ENCODE assay signal across 14 mouse cellular contexts in the genomic region with DNA sequence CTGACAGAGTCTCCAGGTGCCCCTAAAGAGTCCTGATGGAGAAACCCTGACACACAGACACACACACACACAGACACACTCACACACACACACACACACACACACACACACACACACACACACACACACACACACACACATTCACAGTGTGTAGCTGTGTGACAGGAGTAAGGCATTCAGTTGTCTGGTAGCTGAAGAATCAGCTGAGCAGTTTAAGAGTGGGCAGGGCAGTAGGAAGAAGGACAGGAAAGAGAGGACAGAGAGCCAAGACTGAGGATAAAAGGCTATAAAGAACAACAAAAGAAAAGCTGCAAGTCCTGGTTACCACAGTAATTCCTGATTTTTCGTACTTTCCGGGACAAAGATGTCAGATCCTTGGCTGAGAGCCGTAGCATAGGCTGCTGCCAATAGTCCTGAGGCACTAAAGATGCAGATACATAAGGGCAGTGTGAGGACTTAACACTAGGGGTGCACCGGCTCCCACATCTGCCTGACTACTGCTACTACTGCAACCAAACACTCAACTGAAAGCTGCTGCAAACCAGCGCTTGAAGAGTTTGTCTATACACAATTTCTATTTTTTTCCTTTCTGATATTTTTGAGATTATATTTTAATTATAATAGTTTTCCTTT.
DNase-seq lines count a peak whose midpoint lies in the region; ATAC-seq and TF ChIP-seq lines count a peak whose summit lies in the region.
"Had no signal": no experiment of that assay in that cellular context is flagged by ENCODE, and none has a peak within 500 bp of the region (broad histone marks: within the 10 kb centered on the region; RNA-seq: fewer than 3 reads in every experiment).

No protein-coding gene starts in this region.

- no peak overlapping the region for H3K27ac ChIP-seq in hindbrain, postnatal 0 days
- no peak overlapping the region for H3K27ac ChIP-seq in hindbrain, embryonic 12.5 days
- no peak overlapping the region for H3K27ac ChIP-seq in lung, embryonic 14.5 days (ENCODE audit: low read depth)
- H3K27ac ChIP-seq: forebrain, embryonic 10.5 days; liver, embryonic 13.5 days had no signal

- WGBS in hindbrain, postnatal 0 days, result 54% methylated on average over 5 of the region's 5 CpGs
- WGBS in hindbrain, embryonic 12.5 days, result 73% methylated on average over 5 of the region's 5 CpGs
- 73% methylated on average over 5 of the region's 5 CpGs for WGBS in lung, embryonic 14.5 days

- H3K36me3 ChIP-seq in hindbrain, postnatal 0 days (ENCODE audit: insufficient read depth, low read length), result no peaks in the 10 kb centered on the region
- H3K36me3 ChIP-seq in hindbrain, embryonic 12.5 days, result no peaks in the 10 kb centered on the region
- no peaks in the 10 kb centered on the region for H3K36me3 ChIP-seq in lung, embryonic 14.5 days (ENCODE audit: insufficient read depth)
- H3K36me3 ChIP-seq: forebrain, embryonic 10.5 days; liver, embryonic 13.5 days had no signal

- H3K27me3 ChIP-seq in hindbrain, postnatal 0 days (ENCODE audit: insufficient read depth, low read length), result no peaks in the 10 kb centered on the region
- H3K27me3 ChIP-seq in hindbrain, embryonic 12.5 days, result no peaks in the 10 kb centered on the region
- no peaks in the 10 kb centered on the region for H3K27me3 ChIP-seq in lung, embryonic 14.5 days (ENCODE audit: insufficient read depth, low read length)
- H3K27me3 ChIP-seq: liver, embryonic 13.5 days had no signal

- peak; percentile 83 for ATAC-seq in hindbrain, postnatal 0 days
- no peak for ATAC-seq in hindbrain, embryonic 12.5 days (ENCODE audit: low FRiP score)
- no peak for ATAC-seq in lung, embryonic 14.5 days (ENCODE audit: insufficient read depth)
- no peak for ATAC-seq in erythroblast, adult 5-6 weeks (replicated peaks; ENCODE audit: low FRiP score, poor library complexity, severe bottlenecking)
- ATAC-seq: intestine, embryonic 16.5 days; Patski had no signal

- peak; percentile 35 for DNase-seq in hindbrain, postnatal 0 days (ENCODE audit: low spot score)
- DNase-seq in lung, embryonic 14.5 days, result peak; percentile 2
- DNase-seq in lung, postnatal 25 days (ENCODE audit: low spot score), result no peak
- peak; percentile 38 for DNase-seq in Muller cell, postnatal 12 days (ENCODE audit: inconsistent ontology term)
- DNase-seq in induced T-regulatory cell, adult 2 months (ENCODE audit: low read depth), result peak; percentile 0
- DNase-seq: cerebellum, adult 9-10 months; heart, adult 18-20 months; liver, embryonic 13.5 days; right cerebral cortex, postnatal 25 days had no signal

- H3K4me3 ChIP-seq in hindbrain, postnatal 0 days (ENCODE audit: low read length), result no peak overlapping the region
- no peak overlapping the region for H3K4me3 ChIP-seq in hindbrain, embryonic 12.5 days
- H3K4me3 ChIP-seq in lung, embryonic 14.5 days (ENCODE audit: low read depth, low read length), result no peak overlapping the region
- H3K4me3 ChIP-seq: forebrain, embryonic 10.5 days; liver, embryonic 13.5 days had no signal

- H3K4me2 ChIP-seq in hindbrain, postnatal 0 days (ENCODE audit: low read depth, low read length), result no peak overlapping the region
- H3K4me2 ChIP-seq in hindbrain, embryonic 12.5 days (replicated peaks), result no peak overlapping the region
- no peak overlapping the region for H3K4me2 ChIP-seq in lung, embryonic 14.5 days
- H3K4me2 ChIP-seq: liver, embryonic 13.5 days had no signal

- peak; percentile 35 for TF ChIP-seq CTCF in hindbrain, postnatal 0 days (IDR thresholded peaks at IDR 0.05; ENCODE audit: low read depth)
- no peak for TF ChIP-seq CTCF in lung, embryonic 14.5 days (IDR thresholded peaks at IDR 0.05; ENCODE audit: low read depth)

- H3K9ac ChIP-seq in hindbrain, postnatal 0 days (replicated peaks; ENCODE audit: low read length), result no peak overlapping the region
- no peak overlapping the region for H3K9ac ChIP-seq in hindbrain, embryonic 12.5 days
- no peak overlapping the region for H3K9ac ChIP-seq in lung, embryonic 14.5 days
- H3K9ac ChIP-seq: liver, embryonic 13.5 days had no signal

- H3K9me3 ChIP-seq in hindbrain, postnatal 0 days (ENCODE audit: low read length), result no peaks in the 10 kb centered on the region
- no peaks in the 10 kb centered on the region for H3K9me3 ChIP-seq in hindbrain, embryonic 12.5 days (replicated peaks)
- H3K9me3 ChIP-seq in lung, embryonic 14.5 days (ENCODE audit: low read depth, low read length), result no peaks in the 10 kb centered on the region
- H3K9me3 ChIP-seq: forebrain, embryonic 10.5 days; liver, embryonic 13.5 days had no signal

- H3K4me1 ChIP-seq in hindbrain, postnatal 0 days (ENCODE audit: insufficient read depth, low read length), result no peaks in the 10 kb centered on the region
- H3K4me1 ChIP-seq in hindbrain, embryonic 12.5 days, result no peaks in the 10 kb centered on the region
- H3K4me1 ChIP-seq in lung, embryonic 14.5 days (ENCODE audit: insufficient read depth), result no peaks in the 10 kb centered on the region
- H3K4me1 ChIP-seq: forebrain, embryonic 10.5 days; liver, embryonic 13.5 days had no signal
